Mouse (Mus musculus) stomach, embryonic 16.5 days (tissue): ENCODE measurements around the gene A530016L24Rik. TPM values are rescaled to one million over a fixed set of nuclear protein-coding genes. Genes with fewer than 3 reads are reported as not detected.
A peak's percentile ranks its signal among the peaks of the same experiment; 100 is the strongest.

ENCODE experiments used
- ATAC-seq: fragments of 200-750 bp; cut with Nextera tagmentation; 2 replicates; pipeline ENCODE4 v1.8.0; 2017; ENCODE audit warnings: moderate number of reproducible peaks, moderate TSS enrichment; ENCODE audit not compliant: insufficient read depth, low FRiP score
- H3K27ac ChIP-seq: fragments of 300-500 bp; sonication (generic); 2 replicates; pipeline ENCODE4 v1.5.1; 2014; ENCODE audit warnings: low read length
- H3K27me3 ChIP-seq: fragments of 300-500 bp; sonication (generic); 2 replicates; pipeline ENCODE4 v1.6.1; 2014; ENCODE audit warnings: low read length, control low read depth, mixed read lengths; ENCODE audit not compliant: control insufficient read depth, insufficient read depth
- H3K36me3 ChIP-seq: fragments of 300-500 bp; sonication (generic); 2 replicates; pipeline ENCODE4 v1.6.1; 2014; ENCODE audit warnings: low read length; ENCODE audit not compliant: control insufficient read depth, insufficient read depth
- H3K4me1 ChIP-seq: fragments of 300-500 bp; sonication (generic); 2 replicates; pipeline ENCODE4 v1.6.1; 2014; ENCODE audit warnings: low read length, control low read depth, mixed read lengths; ENCODE audit not compliant: control insufficient read depth, insufficient read depth
- H3K4me2 ChIP-seq: fragments of 300-500 bp; sonication (generic); 2 replicates; pipeline ENCODE4 v1.6.1; 2014; ENCODE audit warnings: low read depth, low read length, mixed read lengths
- H3K4me3 ChIP-seq: fragments of 300-500 bp; sonication (generic); replicated peaks from 2 replicates; pipeline ENCODE4 v1.5.1; 2014; ENCODE audit warnings: mild to moderate bottlenecking, low read length
- H3K9ac ChIP-seq: fragments of 300-500 bp; sonication (generic); 2 replicates; pipeline ENCODE4 v1.6.1; 2014; ENCODE audit warnings: low read length
- H3K9me3 ChIP-seq: fragments of 300-500 bp; sonication (generic); replicated peaks from 2 replicates; pipeline ENCODE4 v1.6.1; 2016; ENCODE audit warnings: low read length, control low read depth; ENCODE audit not compliant: control insufficient read depth
- WGBS: fragments of 180-500 bp; shearing (Covaris S2); extraction: QIAGEN DNeasy Blood & Tissue Kit; methylation state at CpG from one replicate; pipeline ENCODE4 v1.1.7; 2014; 5-methylcytosine and 5-hydroxymethylcytosine counted together
- polyA plus RNA-seq: library from polyadenylated mRNA; unstranded; fragments of >200 nt; fragmentation: Nextera tagmentation; extraction: Ambion mirVana; gene quantifications from 2 replicates; pipeline ENCODE4 v1.2.1, GENCODE M21; 2015

The A530016L24Rik gene
- polyA plus RNA-seq, 1 experiment from 2014 or later, result 0.22 TPM

- Histone ChIP-seq H3K27me3 (no peaks in the 10 kb centered on the region), H3K4me3 (no peak overlapping the region), H3K27ac (no peak overlapping the region), H3K4me2 (no peak overlapping the region), H3K9ac (no peak overlapping the region), H3K9me3 (no peaks in the 10 kb centered on the region), H3K36me3 (no peaks in the 10 kb centered on the region), H3K4me1 (no peaks in the 10 kb centered on the region)
- no peak for ATAC-seq
- 57% methylated on average over 12 of the region's 12 CpGs for WGBS
These were observed 26.8 kb upstream of the A530016L24Rik start for GRCm38 (mm10) chr12:112462423-112462822.

GRCm38 (mm10) chr12:112463209-112463608 is 26.0 kb upstream of the A530016L24Rik start:
- no peak overlapping the region for H3K4me3 ChIP-seq
- H3K27me3 ChIP-seq, result no peaks in the 10 kb centered on the region
- WGBS, result 71% methylated on average over 4 of the region's 4 CpGs

GRCm38 (mm10) chr12:112463750-112464444 is 25.4 kb upstream of the A530016L24Rik start:
- Histone ChIP-seq H3K9me3 (no peaks in the 10 kb centered on the region), H3K27me3 (no peaks in the 10 kb centered on the region), H3K36me3 (no peaks in the 10 kb centered on the region), H3K4me1 (no peaks in the 10 kb centered on the region), H3K4me2 (no peak overlapping the region), H3K27ac (no peak overlapping the region), H3K9ac (no peak overlapping the region), H3K4me3 (no peak overlapping the region)
- 70% methylated on average over 3 of the region's 3 CpGs for WGBS
- no peak for ATAC-seq

More at GRCm38 (mm10) chr12:112463209-112463608, 26.0 kb upstream of the A530016L24Rik start:
- no peaks in the 10 kb centered on the region for H3K36me3 ChIP-seq
- H3K9me3 ChIP-seq, result no peaks in the 10 kb centered on the region
- ATAC-seq, result no peak
- no peaks in the 10 kb centered on the region for H3K4me1 ChIP-seq
- no peak overlapping the region for H3K9ac ChIP-seq
- H3K27ac ChIP-seq, result no peak overlapping the region
- no peak overlapping the region for H3K4me2 ChIP-seq

- WGBS, result 72% methylated on average over 3 of the region's 3 CpGs
- ATAC-seq, result no peak
- Histone ChIP-seq H3K4me3 (no peak overlapping the region), H3K4me2 (no peak overlapping the region), H3K36me3 (no peaks in the 10 kb centered on the region), H3K9me3 (no peaks in the 10 kb centered on the region), H3K9ac (no peak overlapping the region), H3K27ac (no peak overlapping the region), H3K4me1 (no peaks in the 10 kb centered on the region), H3K27me3 (no peaks in the 10 kb centered on the region)
These were observed 24.7 kb upstream of the A530016L24Rik start for GRCm38 (mm10) chr12:112464516-112464915.

- no peaks in the 10 kb centered on the region for H3K9me3 ChIP-seq
- no peaks in the 10 kb centered on the region for H3K4me1 ChIP-seq
- WGBS, result 83% methylated on average over 17 of the region's 17 CpGs
- H3K27ac ChIP-seq, result no peak overlapping the region
- H3K9ac ChIP-seq, result no peak overlapping the region
- ATAC-seq, result no peak
- no peaks in the 10 kb centered on the region for H3K27me3 ChIP-seq
- H3K4me3 ChIP-seq, result no peak overlapping the region
- no peak overlapping the region for H3K4me2 ChIP-seq
- H3K36me3 ChIP-seq, result no peaks in the 10 kb centered on the region
These were observed 23.3 kb upstream of the A530016L24Rik start for GRCm38 (mm10) chr12:112465928-112466327.

GRCm38 (mm10) chr12:112467387-112467786 is 21.9 kb upstream of the A530016L24Rik start:
- no peaks in the 10 kb centered on the region for H3K36me3 ChIP-seq
- no peak overlapping the region for H3K4me2 ChIP-seq
- no peaks in the 10 kb centered on the region for H3K27me3 ChIP-seq
- H3K9ac ChIP-seq, result no peak overlapping the region
- no peaks in the 10 kb centered on the region for H3K9me3 ChIP-seq
- no peak overlapping the region for H3K27ac ChIP-seq
- WGBS, result 80% methylated on average over 10 of the region's 10 CpGs
- no peaks in the 10 kb centered on the region for H3K4me1 ChIP-seq
- ATAC-seq, result no peak
- no peak overlapping the region for H3K4me3 ChIP-seq

GRCm38 (mm10) chr12:112469393-112469792 is 19.9 kb upstream of the A530016L24Rik start:
- H3K9ac ChIP-seq, result no peak overlapping the region
- no peaks in the 10 kb centered on the region for H3K27me3 ChIP-seq
- no peak overlapping the region for H3K4me3 ChIP-seq
- H3K9me3 ChIP-seq, result no peaks in the 10 kb centered on the region
- no peaks in the 10 kb centered on the region for H3K36me3 ChIP-seq
- H3K4me1 ChIP-seq, result no peaks in the 10 kb centered on the region
- no peak for ATAC-seq
- WGBS, result 84% methylated on average over 7 of the region's 7 CpGs
- H3K4me2 ChIP-seq, result no peak overlapping the region
- no peak overlapping the region for H3K27ac ChIP-seq

- 74% methylated on average over 5 of the region's 5 CpGs for WGBS
- H3K4me1 ChIP-seq, result no peaks in the 10 kb centered on the region
- H3K9ac ChIP-seq, result no peak overlapping the region
- ATAC-seq, result no peak
- no peak overlapping the region for H3K4me3 ChIP-seq
- no peaks in the 10 kb centered on the region for H3K36me3 ChIP-seq
- no peak overlapping the region for H3K27ac ChIP-seq
- no peak overlapping the region for H3K4me2 ChIP-seq
- no peaks in the 10 kb centered on the region for H3K9me3 ChIP-seq
- no peaks in the 10 kb centered on the region; the same call in 1 of the 2 replicates for H3K27me3 ChIP-seq
These were observed 19.0 kb upstream of the A530016L24Rik start for GRCm38 (mm10) chr12:112470216-112470615.

GRCm38 (mm10) chr12:112473777-112474176 is 15.5 kb upstream of the A530016L24Rik start:
- H3K4me3 ChIP-seq, result no peak overlapping the region
- H3K36me3 ChIP-seq, result no peaks in the 10 kb centered on the region
- no peak overlapping the region for H3K9ac ChIP-seq
- H3K4me1 ChIP-seq, result no peaks in the 10 kb centered on the region
- no peak overlapping the region for H3K4me2 ChIP-seq
- ATAC-seq, result peak; percentile 73; the same call in 1 of the 2 replicates
- H3K27ac ChIP-seq, result no peak overlapping the region
- H3K27me3 ChIP-seq, result no peaks in the 10 kb centered on the region; the same call in 1 of the 2 replicates
- no peaks in the 10 kb centered on the region for H3K9me3 ChIP-seq
- WGBS, result 22% methylated on average over 9 of the region's 9 CpGs
